Mouse (Mus musculus): ENCODE results near the gene Zc3hav1.

DNA sequence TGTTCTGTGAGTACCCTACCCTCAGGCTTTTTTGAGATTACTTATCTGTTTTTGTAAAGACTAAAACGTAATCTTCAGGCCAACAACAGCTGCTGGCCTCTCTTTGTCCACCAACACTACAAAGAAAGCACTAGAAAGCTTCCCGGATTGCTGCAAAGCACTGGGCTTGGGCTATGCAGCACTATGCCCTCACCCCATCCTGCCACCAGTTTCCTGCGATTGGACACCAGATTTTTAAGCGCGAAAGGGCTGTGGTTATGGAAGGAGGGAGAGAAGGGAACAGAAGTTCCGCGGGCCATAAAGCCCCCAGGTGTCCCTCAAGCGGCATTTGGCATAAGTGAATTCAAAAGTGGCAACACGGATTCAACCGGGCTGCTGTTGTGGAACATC, 56.2 kb downstream of the Zc3hav1 start:
- TF ChIP-seq CTCF (IDR thresholded peaks at IDR 0.05; ENCODE audit: borderline replicate concordance, insufficient read depth, low read depth, low read length) (no peak), POLR2A (IDR thresholded peaks at IDR 0.05; ENCODE audit: borderline replicate concordance, insufficient read depth, low read length) (no peak)

Measured in cerebellum, adult 2 months (tissue).